Mouse (Mus musculus) CH12.LX (cell line): ENCODE measurements around the gene Pcdh15.

Experiments
- CTCF ChIP-seq, 2 experiments: IDR thresholded peaks in 1 of 2; conservative IDR thresholded peaks in 1 of 2; 2 replicates each; pipeline ENCODE4 v1.5.1; 2011 to 2012; ENCODE audit warnings: low read depth in 2 of 2, low read length in 2 of 2, improper control_type of control experiment in 1 of 2, inconsistent platforms in 1 of 2, mild to moderate bottlenecking in 1 of 2, moderate library complexity in 1 of 2
- HCFC1 ChIP-seq: IDR thresholded peaks from 2 replicates; pipeline ENCODE4 v1.6.1; 2012; ENCODE audit warnings: low read depth, mild to moderate bottlenecking, inconsistent platforms, low read length, improper control_type of control experiment
- MEF2A ChIP-seq: IDR thresholded peaks from 2 replicates; pipeline ENCODE4 v1.6.1; 2014; ENCODE audit warnings: low read depth, mild to moderate bottlenecking, inconsistent platforms, low read length, improper control_type of control experiment, borderline replicate concordance
- NRF1 ChIP-seq: IDR thresholded peaks from 2 replicates; pipeline ENCODE4 v1.6.1; 2014; ENCODE audit warnings: low read depth, mild to moderate bottlenecking, inconsistent platforms, low read length, improper control_type of control experiment, moderate library complexity
- TBP ChIP-seq: conservative IDR thresholded peaks from 2 replicates; pipeline ENCODE4 v1.6.1; 2011; ENCODE audit warnings: low read depth, low read length, improper control_type of control experiment
- USF1 ChIP-seq: IDR thresholded peaks from 2 replicates; pipeline ENCODE4 v1.6.1; 2014; ENCODE audit warnings: low read depth, mild to moderate bottlenecking, inconsistent platforms, low read length, improper control_type of control experiment
- ZNF384 ChIP-seq: IDR thresholded peaks from 2 replicates; pipeline ENCODE4 v1.6.1; 2012; ENCODE audit warnings: low read depth, low read length, improper control_type of control experiment, inconsistent platforms

DNA sequence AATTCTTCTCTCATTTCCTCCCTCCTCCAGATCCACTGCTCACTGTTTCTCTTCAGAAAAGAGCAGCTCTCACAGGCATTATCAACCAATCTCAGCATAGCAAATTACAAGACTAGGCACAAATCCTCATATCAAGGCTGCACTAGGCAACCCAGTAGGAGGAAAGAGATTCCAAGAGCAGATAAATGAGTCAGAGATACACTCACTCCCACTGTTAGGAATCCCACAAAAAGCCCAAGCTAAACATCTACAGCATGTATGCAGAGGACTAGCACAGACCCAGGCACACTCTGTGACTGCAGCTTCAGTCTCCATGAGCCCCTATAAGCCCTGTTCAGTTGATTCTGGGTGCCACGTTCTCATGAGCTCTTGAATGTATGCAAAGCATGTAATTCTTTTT is 829.5 kb downstream of the Pcdh15 start:
- TF ChIP-seq USF1 = no peak
- TF ChIP-seq ZNF384 = no peak
- TF ChIP-seq CTCF (conservative IDR thresholded peaks at IDR 0.05 in 1 of 2, IDR thresholded peaks at IDR 0.05 in 1 of 2; ENCODE audit: low read depth in 2 of 2, low read length in 2 of 2) = no peak
- TF ChIP-seq TBP = no peak
- TF ChIP-seq NRF1 = no peak
- TF ChIP-seq MEF2A = no peak
- no peak for TF ChIP-seq HCFC1
